Comparison of ENCODE assay signal across 8 mouse cellular contexts in genomic region chr9:72664409-72665351, GRCm38 (mm10). TPM values are rescaled to one million over a fixed set of nuclear protein-coding genes. Genes with fewer than 3 reads are reported as not detected.
DNase-seq lines count a peak whose midpoint lies in the region; ATAC-seq and TF ChIP-seq lines count a peak whose summit lies in the region.

No protein-coding gene starts in this region.

- H3K36me3 ChIP-seq in kidney, embryonic 15.5 days: peaks cover 46% of the 10 kb centered on the region
- H3K36me3 ChIP-seq in G1E (replicated peaks): peaks cover 53% of the 10 kb centered on the region
- H3K36me3 ChIP-seq in forebrain, embryonic 11.5 days (ENCODE audit: control insufficient read depth, insufficient read depth, low read length): no peaks in the 10 kb centered on the region; the same call in 1 of the 2 replicates
- H3K36me3 ChIP-seq in limb, embryonic 12.5 days: peaks cover 48% of the 10 kb centered on the region
- H3K36me3 ChIP-seq in stomach, postnatal 0 days (ENCODE audit: control insufficient read depth, insufficient read depth, low read length): peaks cover 2% of the 10 kb centered on the region

- peak overlapping the region; percentile 77 for H3K4me2 ChIP-seq in kidney, embryonic 15.5 days
- peak overlapping the region; percentile 77 for H3K4me2 ChIP-seq in forebrain, embryonic 11.5 days (ENCODE audit: low read depth, low read length, severe bottlenecking)
- peak overlapping the region; percentile 98 for H3K4me2 ChIP-seq in limb, embryonic 12.5 days
- peak overlapping the region; percentile 48 for H3K4me2 ChIP-seq in stomach, postnatal 0 days (replicated peaks; ENCODE audit: low read depth)

- peaks cover 50% of the 10 kb centered on the region for H3K4me1 ChIP-seq in kidney, embryonic 15.5 days
- peaks cover 64% of the 10 kb centered on the region for H3K4me1 ChIP-seq in G1E (ENCODE audit: insufficient read depth, low read depth, low read length)
- H3K4me1 ChIP-seq in forebrain, embryonic 11.5 days (replicated peaks; ENCODE audit: control insufficient read depth, insufficient read depth, low read length): peaks cover 25% of the 10 kb centered on the region
- H3K4me1 ChIP-seq in limb, embryonic 12.5 days (replicated peaks): peaks cover 51% of the 10 kb centered on the region
- 0 out of 2 replicates have a peak, but pooled peaks cover 4% of the 10 kb centered on the region for H3K4me1 ChIP-seq in stomach, postnatal 0 days (replicated peaks; ENCODE audit: control insufficient read depth, insufficient read depth)

- no peaks in the 10 kb centered on the region for H3K9me3 ChIP-seq in kidney, embryonic 15.5 days (replicated peaks)
- H3K9me3 ChIP-seq in G1E (replicated peaks): no peaks in the 10 kb centered on the region
- H3K9me3 ChIP-seq in forebrain, embryonic 11.5 days (ENCODE audit: control insufficient read depth, low read length): no peaks in the 10 kb centered on the region
- H3K9me3 ChIP-seq in limb, embryonic 12.5 days: no peaks in the 10 kb centered on the region
- H3K9me3 ChIP-seq in stomach, postnatal 0 days (ENCODE audit: control insufficient read depth, low read length): no peaks in the 10 kb centered on the region

- H3K27ac ChIP-seq in kidney, embryonic 15.5 days: peak overlapping the region; percentile 99
- peak overlapping the region; percentile 72 for H3K27ac ChIP-seq in forebrain, embryonic 11.5 days (ENCODE audit: low read depth, low read length)
- H3K27ac ChIP-seq in limb, embryonic 12.5 days: peak overlapping the region; percentile 100
- peak overlapping the region; percentile 75 for H3K27ac ChIP-seq in stomach, postnatal 0 days (replicated peaks)

- H3K9ac ChIP-seq in kidney, embryonic 15.5 days: peak overlapping the region; percentile 100
- H3K9ac ChIP-seq in forebrain, embryonic 11.5 days (ENCODE audit: low read length): peak overlapping the region; percentile 100
- peak overlapping the region; percentile 100 for H3K9ac ChIP-seq in limb, embryonic 12.5 days (replicated peaks)
- peak overlapping the region; percentile 52 for H3K9ac ChIP-seq in stomach, postnatal 0 days (ENCODE audit: low read length)

- peak overlapping the region; percentile 95 for H3K4me3 ChIP-seq in kidney, embryonic 15.5 days (replicated peaks)
- peak overlapping the region; percentile 84 for H3K4me3 ChIP-seq in G1E (ENCODE audit: low read depth, low read length)
- peak overlapping the region; percentile 99 for H3K4me3 ChIP-seq in forebrain, embryonic 11.5 days (ENCODE audit: low read depth, low read length)
- peak overlapping the region; percentile 97 for H3K4me3 ChIP-seq in limb, embryonic 12.5 days (replicated peaks)
- peak overlapping the region; percentile 95 for H3K4me3 ChIP-seq in stomach, postnatal 0 days (ENCODE audit: low read depth, low read length)

- DNase-seq in kidney, adult 18-20 months: no peak
- no peak for DNase-seq in G1E (ENCODE audit: low spot score)
- no peak for DNase-seq in forebrain, embryonic 11.5 days (ENCODE audit: low spot score)
- no peak for DNase-seq in stomach, postnatal 0 days (ENCODE audit: low spot score)
- DNase-seq in embryo, embryonic 11 days: no peak
- DNase-seq in spleen, adult 18-20 months: no peak

- H3K27me3 ChIP-seq in kidney, embryonic 15.5 days: no peaks in the 10 kb centered on the region
- H3K27me3 ChIP-seq in G1E (ENCODE audit: insufficient read depth, low read length): no peaks in the 10 kb centered on the region
- H3K27me3 ChIP-seq in forebrain, embryonic 11.5 days (ENCODE audit: control insufficient read depth, insufficient read depth, low read length): no peaks in the 10 kb centered on the region
- H3K27me3 ChIP-seq in limb, embryonic 12.5 days: no peaks in the 10 kb centered on the region
- H3K27me3 ChIP-seq in stomach, postnatal 0 days (ENCODE audit: control insufficient read depth, insufficient read depth, low read length): no peaks in the 10 kb centered on the region

- TF ChIP-seq EP300 in stomach, postnatal 0 days (optimal IDR thresholded peaks at IDR 0.05): no peak

- no peak for ATAC-seq in kidney, embryonic 15.5 days (replicated peaks; ENCODE audit: low FRiP score)
- ATAC-seq in G1E (ENCODE audit: extremely low read depth, insufficient number of reproducible peaks, low FRiP score, poor library complexity, severe bottlenecking): no peak
- ATAC-seq in forebrain, embryonic 11.5 days (replicated peaks; ENCODE audit: low FRiP score): no peak
- ATAC-seq in limb, embryonic 12.5 days (ENCODE audit: insufficient number of reproducible peaks, insufficient read depth, low FRiP score, low TSS enrichment, low read depth): no peak
- ATAC-seq in stomach, postnatal 0 days (ENCODE audit: low FRiP score, low TSS enrichment): no peak

- no peak for TF ChIP-seq CTCF in G1E (IDR thresholded peaks at IDR 0.05; ENCODE audit: low read depth, low read length)
- peak; percentile 58 for TF ChIP-seq CTCF in stomach, postnatal 0 days (IDR thresholded peaks at IDR 0.05; ENCODE audit: low read depth)

- WGBS in kidney, embryonic 15.5 days: 31% methylated on average over 12 of the region's 12 CpGs
- WGBS in forebrain, embryonic 11.5 days: 49% methylated on average over 12 of the region's 12 CpGs
- WGBS in limb, embryonic 12.5 days: 53% methylated on average over 12 of the region's 12 CpGs
- 19% methylated on average over 12 of the region's 12 CpGs for WGBS in stomach, postnatal 0 days

RNA-seq across cellular contexts. Expression of gene Nedd4, which starts 2.5 kb away (rescaled TPM):
- 647 and 670 TPM in 2 replicates for polyA plus RNA-seq in kidney, embryonic 15.5 days (2015; fragmentation: Nextera tagmentation; extraction: Ambion mirVana)
- total RNA-seq in G1E (2014; fragmentation: Nextera tagmentation): 869 and 984 TPM in 2 replicates
- total RNA-seq in G1E (2017): 631 and 707 TPM in 2 replicates
- polyA plus RNA-seq in G1E (2012): 399 and 562 TPM in 2 replicates
- polyA plus RNA-seq in forebrain, embryonic 11.5 days (2014; fragmentation: Nextera tagmentation; extraction: Ambion mirVana): 781 and 793 TPM in 2 replicates
- 815 and 839 TPM in 2 replicates for polyA plus RNA-seq in limb, embryonic 12.5 days (2016; fragmentation: Nextera tagmentation; extraction: Ambion mirVana)
- polyA plus RNA-seq in stomach, postnatal 0 days (2015; fragmentation: Nextera tagmentation; extraction: Ambion mirVana): 175 and 195 TPM in 2 replicates

Comparison
In these comparisons a context has a peak if more than half of its experiments do, and no peak if none do; other contexts are left out.
1. H3K4me2 ChIP-seq: peak in every context shown above with its lines; median percentile 98 in limb, embryonic 12.5 days; 77 in kidney, embryonic 15.5 days; 77 in forebrain, embryonic 11.5 days; 48 in stomach, postnatal 0 days.